Mouse (Mus musculus): ENCODE results near the gene Cst11.
"Not testable (repeated sequence)": the region's sequence is repeated elsewhere in the genome, so short reads cannot be mapped to it uniquely, and the experiment has no call there.

Cst11 gene

DNA sequence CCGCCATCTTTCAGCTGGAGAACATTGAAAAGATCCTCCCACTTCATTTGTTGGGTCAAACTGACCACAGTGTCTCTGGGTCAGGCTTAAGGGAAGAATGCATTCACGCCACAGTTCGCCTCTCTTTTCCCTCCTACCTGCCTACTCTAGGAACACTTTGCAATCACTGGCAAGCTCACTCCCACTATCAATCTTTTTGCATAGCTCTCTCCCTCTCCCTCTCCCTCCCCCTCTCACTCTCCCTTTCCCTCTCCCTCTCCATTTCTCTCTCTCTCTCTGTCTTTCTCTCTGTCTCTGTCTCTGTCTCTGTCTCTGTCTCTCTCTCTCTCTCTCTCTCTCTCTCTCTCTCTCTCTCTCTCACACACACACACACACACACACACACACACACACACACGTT is at the start of gene Cst11:
Gene Cst11, minus strand, starts transcription at position 101 of the 400 bp plus-strand sequence.
- not testable (repeated sequence) for DNase-seq

DNA sequence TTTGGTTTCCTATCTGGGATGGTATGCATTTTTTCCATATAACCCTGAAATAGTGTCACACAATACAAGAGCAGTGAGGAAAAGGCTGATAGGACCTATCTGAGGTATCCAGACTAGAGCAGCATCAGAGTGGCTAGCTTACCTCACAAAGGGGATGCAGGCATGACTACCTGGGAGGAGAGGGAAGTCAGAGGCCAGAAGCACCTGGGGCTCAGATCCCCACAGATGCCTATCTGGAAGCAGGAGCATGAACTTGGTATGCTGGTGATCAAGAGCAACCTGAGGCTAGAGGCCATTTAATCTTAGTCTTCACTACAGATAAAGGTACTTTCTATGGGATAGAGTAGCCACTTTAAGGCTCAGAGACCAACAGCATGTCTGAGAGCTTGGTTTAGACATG is 48.6 kb upstream of the Cst11 start, which contains the start of gene Cst13:
Gene Cst13, plus strand, starts transcription at position 173 of the 400 bp plus-strand sequence.
- DNase-seq, result no peak

DNA sequence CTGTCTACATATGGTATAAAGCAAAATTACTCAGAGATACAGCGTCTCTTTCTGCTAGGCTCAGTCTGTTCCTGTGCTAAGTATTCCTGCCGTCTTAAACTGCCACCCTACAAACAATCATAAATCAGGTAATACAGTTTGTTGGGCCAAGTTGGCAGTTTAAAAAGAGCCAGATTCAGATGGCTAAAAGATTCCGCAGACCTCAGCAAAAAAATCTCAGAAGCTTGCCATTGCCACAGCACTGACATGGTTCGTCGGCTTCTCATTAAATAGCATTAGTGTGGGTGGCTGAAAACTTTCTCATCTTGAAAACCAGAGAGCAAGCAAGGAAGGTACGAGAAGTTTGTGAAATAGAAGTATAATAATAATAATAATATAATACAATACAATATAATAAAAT is 35.4 kb upstream of the Cst11 start:
- no peak for DNase-seq

DNA sequence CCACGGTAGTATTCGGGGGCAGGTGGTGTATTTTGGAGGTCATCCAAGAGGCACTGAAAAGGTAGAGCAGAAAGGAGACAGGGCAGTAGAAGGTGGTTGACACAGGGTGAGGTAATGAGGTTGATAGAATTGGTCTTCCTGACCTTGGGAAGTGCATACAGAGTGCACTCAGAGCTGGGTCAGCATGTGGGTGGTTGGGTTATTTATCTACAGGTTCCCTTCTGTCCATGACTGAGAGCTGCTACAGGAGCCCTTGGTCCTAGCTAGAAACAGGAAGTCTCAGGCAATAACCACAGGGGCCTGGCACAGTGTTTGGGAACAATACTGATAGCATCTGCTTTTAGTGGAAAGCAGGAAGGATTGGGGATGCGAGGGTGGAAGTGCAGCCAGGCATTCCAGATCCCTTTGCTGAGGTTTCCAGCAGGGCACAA is 30.2 kb upstream of the Cst11 start:
- DNase-seq, result no peak

DNA sequence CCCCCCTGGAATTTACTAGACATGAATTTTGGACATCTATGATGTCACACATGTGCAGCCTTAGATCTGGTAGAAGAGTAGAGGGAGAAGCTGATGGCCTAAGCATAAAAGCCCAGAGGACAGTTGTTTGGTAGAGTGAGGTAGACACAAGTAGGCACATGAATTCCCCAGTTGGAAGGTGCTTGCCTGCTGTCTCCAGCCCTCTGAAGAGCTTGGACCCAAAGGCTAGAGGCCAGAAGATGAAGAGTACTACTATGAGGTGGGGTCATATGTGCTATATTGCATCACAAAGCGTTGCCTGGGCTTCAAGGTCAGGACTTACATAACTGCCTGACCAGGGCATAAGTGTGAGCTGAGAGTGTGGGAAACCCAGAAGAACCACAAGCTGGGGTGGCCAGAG is 27.2 kb upstream of the Cst11 start, which contains the start of gene Cst8:
Gene Cst8, plus strand, starts transcription at position 301 of the 400 bp plus-strand sequence.
- no peak for DNase-seq

DNA sequence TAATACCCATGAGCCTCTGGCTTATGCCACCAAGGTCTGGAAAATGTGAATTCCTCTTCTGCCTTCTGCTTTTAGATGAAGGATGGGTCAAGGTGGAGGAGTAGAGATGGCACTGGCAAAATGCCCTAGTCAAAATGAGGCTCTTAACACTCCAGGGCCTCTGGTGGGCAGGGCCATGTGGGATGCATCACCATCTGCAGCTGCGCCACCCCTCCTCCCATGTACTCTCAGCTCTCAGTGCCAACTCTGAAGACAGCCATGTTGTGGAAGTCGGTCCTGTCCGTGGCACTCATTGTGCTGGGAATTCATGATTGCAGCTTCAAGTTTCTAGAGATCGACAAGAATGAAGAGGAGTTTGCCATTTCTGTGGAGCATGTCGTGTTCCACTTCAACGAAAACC is 17.8 kb upstream of the Cst11 start, which contains the start of gene Cst12:
Gene Cst12, plus strand, starts transcription at position 220 of the 400 bp plus-strand sequence.
- DNase-seq, result no peak

DNA sequence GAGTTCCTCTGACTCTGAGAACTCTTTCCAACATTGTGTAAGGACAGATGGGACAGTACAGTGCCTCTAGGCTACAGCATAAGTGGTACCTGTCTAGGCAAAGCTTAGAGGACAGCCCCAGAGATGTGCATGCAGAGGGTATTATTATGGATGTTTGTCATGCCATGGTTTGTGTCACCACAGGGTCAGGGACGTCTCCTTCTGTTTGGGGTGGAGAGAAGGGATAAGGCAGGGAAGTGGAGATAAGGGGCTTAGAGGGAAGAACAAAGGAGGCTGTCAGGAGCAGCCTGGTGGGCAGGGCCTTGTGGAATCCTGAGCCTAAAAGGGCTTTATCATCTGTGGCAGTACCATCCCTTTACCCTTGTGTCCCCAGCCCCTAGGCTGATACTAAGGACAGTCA is 10.4 kb upstream of the Cst11 start, which contains the start of gene 8030411F24Rik:
Gene 8030411F24Rik, plus strand, starts transcription at position 301 of the 400 bp plus-strand sequence.
- DNase-seq, result no peak

- DNase-seq, result no peak
Observed at GRCm38 (mm10) chr2:148763648-148764388, 7.5 kb downstream of the Cst11 start.

- DNase-seq, result no peak
Observed at GRCm38 (mm10) chr2:148754310-148754846, 16.9 kb downstream of the Cst11 start.

DNA sequence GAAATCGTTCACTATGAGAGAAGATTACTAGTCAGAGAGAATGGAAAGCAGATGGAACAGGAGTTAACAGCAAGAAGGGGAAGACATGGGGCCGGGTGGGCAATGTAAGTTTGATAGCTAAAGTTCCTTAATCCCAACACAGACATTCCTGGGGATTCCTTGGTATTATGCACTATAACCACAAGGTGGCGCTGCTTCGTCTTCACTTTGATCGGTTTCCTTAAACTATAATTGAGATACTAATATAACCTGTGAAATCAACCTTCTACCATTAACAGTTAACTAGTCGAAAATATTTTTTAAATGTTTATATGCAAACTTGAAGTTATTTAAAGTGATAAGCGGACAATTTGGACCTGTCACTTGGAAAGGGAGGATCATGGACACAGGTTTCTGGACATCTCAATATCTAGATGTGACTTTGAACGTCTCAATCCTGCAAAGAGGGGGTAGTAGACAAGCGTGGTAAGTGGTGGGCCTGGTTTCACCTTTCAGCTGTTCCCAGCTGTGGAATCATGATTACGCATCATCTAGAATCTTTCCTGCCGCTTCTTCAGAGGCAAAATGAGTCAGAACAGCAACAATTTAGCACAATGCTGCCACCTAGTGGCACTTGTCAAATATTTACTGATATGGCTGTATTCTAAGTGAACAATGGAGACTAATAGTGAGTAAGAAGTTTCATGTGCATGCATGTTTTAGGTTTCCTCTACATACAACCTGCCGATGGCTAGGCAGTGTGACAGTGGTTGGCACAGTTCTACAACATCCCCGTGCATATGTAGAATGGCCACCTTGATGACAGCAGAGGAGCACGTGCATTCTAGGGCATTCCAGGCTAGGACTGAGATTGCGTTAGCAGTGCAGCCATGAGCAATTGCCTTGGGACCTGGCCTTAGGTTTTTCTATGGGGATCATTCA is 19.1 kb downstream of the Cst11 start:
- peak; percentile 68 for DNase-seq

DNA sequence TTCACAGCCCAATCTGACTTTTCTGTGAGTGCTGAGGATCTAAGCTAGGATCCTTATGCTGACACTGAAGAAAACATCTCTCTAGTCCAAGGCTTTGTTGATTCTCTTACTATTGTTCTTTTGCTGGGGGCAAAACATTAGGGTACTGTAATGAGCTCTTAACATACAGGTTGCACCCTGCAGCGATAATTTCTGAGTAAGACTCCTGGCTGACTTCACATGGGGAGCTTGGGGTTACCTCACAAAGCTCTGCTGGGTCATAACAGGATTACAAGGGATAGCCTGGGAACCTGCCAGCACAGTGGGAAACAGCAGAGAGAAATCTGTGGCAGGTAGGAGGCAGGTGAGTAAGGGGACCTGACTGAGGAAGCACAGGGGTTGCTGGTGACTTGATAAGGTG is 21.2 kb downstream of the Cst11 start, which contains the start of gene Cstl1:
Gene Cstl1, plus strand, starts transcription at position 301 of the 400 bp plus-strand sequence.
- no peak for DNase-seq

DNA sequence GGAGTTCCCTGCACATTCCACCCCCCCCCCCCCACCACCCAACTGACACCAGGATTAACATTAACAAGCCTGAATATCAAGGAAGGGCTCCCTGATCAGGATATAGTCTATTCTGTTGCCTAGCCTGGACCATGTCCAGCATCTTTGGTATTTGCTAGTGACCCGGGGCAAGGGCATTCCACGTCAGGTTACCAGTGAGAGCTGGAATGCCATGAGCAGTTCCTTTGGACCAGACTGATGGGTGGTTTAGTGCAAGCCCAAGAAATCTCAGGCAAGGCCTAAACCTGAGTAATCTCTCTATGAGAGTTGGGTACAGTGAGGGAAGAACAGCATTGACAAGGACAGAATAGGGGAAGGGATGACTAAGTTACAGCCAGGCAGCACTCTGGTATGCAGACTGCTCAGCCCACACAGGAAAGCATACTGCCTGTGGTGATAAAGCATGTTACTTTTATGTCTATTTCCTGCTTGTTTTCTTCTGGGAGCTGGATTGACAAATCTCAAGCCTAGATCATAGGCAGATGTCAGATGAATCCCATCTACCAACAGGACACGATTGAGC is 27.4 kb downstream of the Cst11 start:
- no peak for DNase-seq

DNA sequence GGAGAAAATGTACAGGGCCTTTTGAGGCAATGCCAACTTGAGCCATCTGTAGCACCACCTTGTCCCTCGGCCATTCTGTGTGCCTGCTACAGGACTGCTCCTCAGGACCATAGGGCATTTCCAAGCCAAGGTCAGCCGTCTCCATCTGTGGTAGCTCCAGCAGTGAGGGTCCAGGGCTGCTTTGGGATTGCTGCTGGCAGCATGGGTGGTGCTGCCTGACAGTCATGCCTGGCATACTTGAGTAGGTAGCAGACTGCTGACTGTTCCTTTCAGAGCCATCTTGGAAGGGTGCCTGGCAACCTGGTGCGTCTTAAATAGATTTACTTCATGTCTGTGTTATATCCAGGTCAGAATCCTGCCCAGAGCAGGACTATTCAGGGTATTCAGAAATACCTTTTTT is 28.3 kb downstream of the Cst11 start:
- no peak for DNase-seq

GRCm38 (mm10) chr2:148732327-148733000 is 38.8 kb downstream of the Cst11 start, which contains the start of gene Napb:
Gene Napb, minus strand, starts transcription at chr2:148732467.
- DNase-seq, result peak; percentile 86

DNA sequence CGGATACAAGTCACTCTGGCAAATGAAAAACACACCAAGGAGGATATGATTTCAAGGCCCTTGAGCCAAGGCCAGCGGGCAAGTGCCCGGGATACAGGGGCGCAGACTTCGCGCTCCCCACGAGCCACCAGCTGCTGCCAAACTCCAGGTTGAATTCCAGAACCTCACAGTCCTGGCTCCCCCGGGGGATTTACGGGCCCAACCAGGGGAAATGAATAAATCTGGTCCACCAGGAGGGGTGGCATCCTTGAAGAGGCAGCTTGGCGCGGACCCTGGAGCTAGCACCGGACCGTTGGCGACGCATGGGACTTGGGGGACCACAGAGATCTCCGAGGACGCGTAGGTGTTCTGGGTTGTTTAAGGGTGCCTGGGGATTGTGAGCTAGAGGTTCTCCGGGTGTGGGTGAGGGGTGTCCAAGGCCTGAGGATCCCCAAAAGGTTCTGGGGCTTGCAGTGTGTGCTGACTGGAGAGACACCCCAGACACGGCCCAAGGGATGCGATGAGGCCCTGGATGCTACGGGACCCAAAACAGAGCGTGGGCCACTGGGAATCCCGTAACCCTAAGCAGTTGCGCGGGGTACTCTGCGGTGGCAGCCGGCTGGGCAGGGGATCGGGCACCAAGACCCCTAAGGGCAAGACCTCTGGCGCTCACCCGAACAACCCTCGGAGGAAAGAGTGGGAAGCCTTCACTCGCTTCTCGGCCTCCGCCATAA is 39.5 kb downstream of the Cst11 start:
- DNase-seq, result no peak

GRCm38 (mm10) chr2:148719271-148719995 is 51.9 kb downstream of the Cst11 start:
- DNase-seq, result no peak

Data from thymus, postnatal 14 days (tissue).